Mouse (Mus musculus) thymus, postnatal 14 days (tissue): Measurements from ENCODE around the gene Was.
A peak's percentile ranks its signal among the peaks of the same experiment; 100 is the strongest.
"Not testable (repeated sequence)": the region's sequence is repeated elsewhere in the genome, so short reads cannot be mapped to it uniquely, and the experiment has no call there.

Source experiments
- DNase-seq: peaks from one replicate; pipeline ENCODE4 v3.0.0; 2021

Gene Was

GRCm38 (mm10) chrX:8073881-8074429 is 16.3 kb downstream of the Was start:
- peak; percentile 67 for DNase-seq

GRCm38 (mm10) chrX:8069166-8069565 is 21.1 kb downstream of the Was start:
- no peak for DNase-seq

GRCm38 (mm10) chrX:8051044-8051781 is 39.1 kb downstream of the Was start:
- not testable (repeated sequence) for DNase-seq

GRCm38 (mm10) chrX:8033009-8033408 is 57.3 kb downstream of the Was start:
- DNase-seq: peak; percentile 3
